Mouse (Mus musculus) stomach, postnatal 0 days (tissue): ENCODE measurements around the gene Igfals. TPM values are rescaled to one million over a fixed set of nuclear protein-coding genes. Genes with fewer than 3 reads are reported as not detected.

ENCODE experiments used
- ATAC-seq: fragments of 200-750 bp; cut with Nextera tagmentation; 2 replicates; pipeline ENCODE4 v1.8.0; 2017; ENCODE audit not compliant: low FRiP score, low TSS enrichment
- DNase-seq: peaks from one replicate; pipeline ENCODE4 v3.0.0-alpha.2; 2016; ENCODE audit warnings: low spot score
- H3K27ac ChIP-seq: fragments of 300-500 bp; sonication (generic); replicated peaks from 2 replicates; pipeline ENCODE4 v1.5.1; 2014; ENCODE audit warnings: mild to moderate bottlenecking, control low read depth
- H3K27me3 ChIP-seq: fragments of 300-500 bp; sonication (generic); 2 replicates; pipeline ENCODE4 v1.6.1; 2014; ENCODE audit warnings: low read length; ENCODE audit not compliant: control insufficient read depth, insufficient read depth
- H3K36me3 ChIP-seq: fragments of 300-500 bp; sonication (generic); 2 replicates; pipeline ENCODE4 v1.6.1; 2014; ENCODE audit warnings: low read length, mixed read lengths; ENCODE audit not compliant: control insufficient read depth, insufficient read depth
- H3K4me1 ChIP-seq: fragments of 300-500 bp; sonication (generic); replicated peaks from 2 replicates; pipeline ENCODE4 v1.6.1; 2014; ENCODE audit warnings: antibody characterized with exemption; ENCODE audit not compliant: control insufficient read depth, insufficient read depth
- H3K4me2 ChIP-seq: fragments of 300-500 bp; sonication (generic); replicated peaks from 2 replicates; pipeline ENCODE4 v1.6.1; 2014; ENCODE audit warnings: low read depth, mild to moderate bottlenecking, control low read depth, moderate library complexity
- H3K4me3 ChIP-seq: fragments of 300-500 bp; sonication (generic); 2 replicates; pipeline ENCODE4 v1.5.1; 2014; ENCODE audit warnings: low read depth, low read length, control low read depth
- H3K9ac ChIP-seq: fragments of 300-500 bp; sonication (generic); 2 replicates; pipeline ENCODE4 v1.6.1; 2014; ENCODE audit warnings: mild to moderate bottlenecking, low read length, control low read depth, mixed read lengths
- H3K9me3 ChIP-seq: fragments of 300-500 bp; sonication (generic); 2 replicates; pipeline ENCODE4 v1.6.1; 2016; ENCODE audit warnings: low read length; ENCODE audit not compliant: control insufficient read depth
- CTCF ChIP-seq: IDR thresholded peaks from 2 replicates; pipeline ENCODE4 v1.5.1; 2016; ENCODE audit warnings: antibody characterized with exemption, low read depth, mild to moderate bottlenecking, moderate library complexity
- EP300 ChIP-seq: optimal IDR thresholded peaks from 2 replicates; pipeline ENCODE3; 2016; ENCODE audit warnings: antibody characterized with exemption
- WGBS: fragments of 180-500 bp; shearing (Covaris S2); extraction: QIAGEN DNeasy Blood & Tissue Kit; methylation state at CpG from one replicate; pipeline ENCODE4 v1.1.7; 2014; 5-methylcytosine and 5-hydroxymethylcytosine counted together
- polyA plus RNA-seq: library from polyadenylated mRNA; unstranded; fragments of >200 nt; fragmentation: Nextera tagmentation; extraction: Ambion mirVana; gene quantifications from 2 replicates; pipeline ENCODE4 v1.2.1, GENCODE M21; 2015

The Igfals gene
- polyA plus RNA-seq, 1 experiment from 2014 or later: 5.6 TPM

- peaks cover 3% of the 10 kb centered on the region for H3K4me1 ChIP-seq
- peak overlapping the region; percentile 86 for H3K27ac ChIP-seq
- no peaks in the 10 kb centered on the region for H3K27me3 ChIP-seq
- ATAC-seq (no peak), DNase-seq (no peak)
- H3K9ac ChIP-seq: peak overlapping the region; percentile 82
- TF ChIP-seq EP300 (no peak), CTCF (no peak)
- peak overlapping the region; percentile 85 for H3K4me3 ChIP-seq
- peaks cover 11% of the 10 kb centered on the region for H3K36me3 ChIP-seq
- peak overlapping the region; percentile 90 for H3K4me2 ChIP-seq
- WGBS: 60% methylated on average over 18 of the region's 18 CpGs
- H3K9me3 ChIP-seq: no peaks in the 10 kb centered on the region
Measured at GRCm38 (mm10) chr17:24887291-24888080, 21.7 kb downstream of the Igfals start.

GRCm38 (mm10) chr17:24888862-24889261, 23.1 kb downstream of the Igfals start:
- WGBS: 82% methylated on average over 3 of the region's 3 CpGs
- DNase-seq (no peak), ATAC-seq (no peak)
- Histone ChIP-seq H3K9ac (no peak overlapping the region), H3K9me3 (no peaks in the 10 kb centered on the region), H3K27ac (no peak overlapping the region), H3K36me3 (peaks cover 10% of the 10 kb centered on the region), H3K4me3 (no peak overlapping the region), H3K27me3 (no peaks in the 10 kb centered on the region), H3K4me2 (no peak overlapping the region), H3K4me1 (peaks cover 3% of the 10 kb centered on the region)
- TF ChIP-seq EP300 (no peak), CTCF (no peak)

- H3K27me3 ChIP-seq: no peaks in the 10 kb centered on the region
- H3K27ac ChIP-seq: no peak overlapping the region
- H3K36me3 ChIP-seq: peaks cover 8% of the 10 kb centered on the region; the same call in 1 of the 2 replicates
- no peak overlapping the region for H3K9ac ChIP-seq
- H3K4me2 ChIP-seq: no peak overlapping the region
- ATAC-seq: no peak
- no peak for DNase-seq
- no peak overlapping the region for H3K4me3 ChIP-seq
- no peaks in the 10 kb centered on the region for H3K9me3 ChIP-seq
- TF ChIP-seq EP300: no peak
- no peak for TF ChIP-seq CTCF
- peaks cover 1% of the 10 kb centered on the region for H3K4me1 ChIP-seq
- 82% methylated on average over 19 of the region's 19 CpGs for WGBS
Measured at GRCm38 (mm10) chr17:24890151-24891092, 24.6 kb downstream of the Igfals start.

GRCm38 (mm10) chr17:24891321-24891720, 25.5 kb downstream of the Igfals start:
- H3K4me1 ChIP-seq: no peaks in the 10 kb centered on the region; the same call in none of the 2 replicates
- peaks cover 8% of the 10 kb centered on the region; the same call in 1 of the 2 replicates for H3K36me3 ChIP-seq
- H3K27ac ChIP-seq: no peak overlapping the region
- H3K4me2 ChIP-seq: no peak overlapping the region
- H3K4me3 ChIP-seq: no peak overlapping the region
- H3K27me3 ChIP-seq: no peaks in the 10 kb centered on the region
- H3K9ac ChIP-seq: no peak overlapping the region
- 82% methylated on average over 12 of the region's 13 CpGs for WGBS
- no peak for ATAC-seq
- no peak for DNase-seq
- H3K9me3 ChIP-seq: no peaks in the 10 kb centered on the region
- no peak for TF ChIP-seq EP300
- no peak for TF ChIP-seq CTCF

- Histone ChIP-seq H3K4me1 (peaks cover 5% of the 10 kb centered on the region), H3K9me3 (no peaks in the 10 kb centered on the region), H3K27ac (no peak overlapping the region), H3K9ac (no peak overlapping the region), H3K27me3 (no peaks in the 10 kb centered on the region), H3K36me3 (peaks cover 8% of the 10 kb centered on the region; the same call in 1 of the 2 replicates), H3K4me2 (no peak overlapping the region), H3K4me3 (no peak overlapping the region)
- TF ChIP-seq EP300 (no peak), CTCF (no peak)
- no peak for ATAC-seq
- 91% methylated on average over 12 of the region's 12 CpGs for WGBS
- no peak for DNase-seq
Measured at GRCm38 (mm10) chr17:24892785-24893184, 27.0 kb downstream of the Igfals start.
